Mouse (Mus musculus) forebrain, embryonic 12.5 days (tissue): ENCODE data around the gene Ubtf. TPM values are rescaled to one million over a fixed set of nuclear protein-coding genes. Genes with fewer than 3 reads are reported as not detected.

Experiments used
- ATAC-seq: fragments of 200-750 bp; cut with Nextera tagmentation; 2 replicates; pipeline ENCODE4 v1.8.0; 2017; ENCODE audit warnings: moderate TSS enrichment; ENCODE audit not compliant: low FRiP score
- H3K27ac ChIP-seq: fragments of 300-500 bp; sonication (generic); 2 replicates; pipeline ENCODE4 v1.5.1; 2016; ENCODE audit warnings: mild to moderate bottlenecking
- H3K27me3 ChIP-seq: fragments of 300-500 bp; sonication (generic); 2 replicates; pipeline ENCODE4 v1.6.1; 2016; ENCODE audit warnings: mild to moderate bottlenecking
- H3K36me3 ChIP-seq: fragments of 300-500 bp; sonication (generic); replicated peaks from 2 replicates; pipeline ENCODE4 v1.6.1; 2016; ENCODE audit warnings: mild to moderate bottlenecking
- H3K4me1 ChIP-seq: fragments of 300-500 bp; sonication (generic); 2 replicates; pipeline ENCODE4 v1.6.1; 2016
- H3K4me2 ChIP-seq: fragments of 300-500 bp; sonication (generic); 2 replicates; pipeline ENCODE4 v1.6.1; 2016; ENCODE audit warnings: mild to moderate bottlenecking, moderate library complexity
- H3K4me3 ChIP-seq: fragments of 300-500 bp; sonication (generic); replicated peaks from 2 replicates; pipeline ENCODE4 v1.5.1; 2016; ENCODE audit warnings: mild to moderate bottlenecking
- H3K9ac ChIP-seq: fragments of 300-500 bp; sonication (generic); 2 replicates; pipeline ENCODE4 v1.6.1; 2016; ENCODE audit warnings: mild to moderate bottlenecking
- H3K9me3 ChIP-seq: fragments of 300-500 bp; sonication (generic); 2 replicates; pipeline ENCODE4 v1.6.1; 2016
- WGBS: fragments of 180-500 bp; shearing (Covaris S2); methylation state at CpG from one replicate; pipeline ENCODE4 v1.1.7; 2016; 5-methylcytosine and 5-hydroxymethylcytosine counted together
- polyA plus RNA-seq: library from polyadenylated mRNA; unstranded; fragments of >200 nt; fragmentation: Nextera tagmentation; extraction: Ambion mirVana; gene quantifications from 2 replicates; pipeline ENCODE4 v1.2.1, GENCODE M21; 2016

Ubtf gene
- polyA plus RNA-seq, 1 experiment from 2014 or later, result 111 TPM

DNA sequence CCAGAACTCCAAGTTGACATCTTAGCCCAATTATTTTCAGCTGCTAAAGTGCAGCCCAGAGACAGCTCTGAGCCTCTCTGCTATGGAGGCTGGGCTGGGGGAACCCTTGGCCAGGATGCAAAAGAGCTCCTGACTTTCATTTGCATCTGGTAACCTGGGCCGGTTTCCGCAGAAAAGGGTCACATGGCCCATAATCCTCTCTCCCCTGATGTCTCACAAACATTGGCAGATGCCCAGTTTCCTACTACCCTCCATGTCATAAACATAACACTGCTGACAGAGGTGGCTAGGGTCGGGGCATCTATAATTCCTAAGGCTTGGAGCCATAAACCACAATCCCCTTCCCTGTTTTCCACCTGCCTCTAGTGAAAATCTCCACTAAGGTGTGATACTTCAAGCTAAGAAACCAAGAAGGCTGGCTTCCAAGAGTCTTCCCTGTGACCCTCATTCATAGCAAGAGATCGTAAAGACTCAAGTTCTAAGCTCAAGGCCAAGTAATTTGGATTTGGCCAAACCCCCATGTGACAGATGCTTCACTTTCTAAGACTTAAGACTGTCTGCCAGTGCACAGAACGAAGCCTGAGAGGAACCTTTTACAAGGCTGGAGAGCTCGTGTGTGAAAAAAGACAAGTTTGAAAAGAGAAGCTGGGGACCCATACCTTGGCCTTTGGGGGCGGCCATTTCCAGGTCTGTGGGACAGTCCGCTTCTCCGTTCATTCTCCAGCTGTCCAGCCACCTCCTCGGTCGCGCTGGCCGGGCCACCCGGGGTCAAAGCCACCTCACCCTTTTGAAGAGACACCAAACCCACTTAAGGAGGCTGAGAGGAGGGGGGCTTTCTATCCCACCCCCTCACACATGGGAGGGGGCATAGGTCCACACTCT lies 3.6 kb downstream of the Ubtf start:
- no peak for ATAC-seq
- Histone ChIP-seq H3K36me3 (peaks cover 48% of the 10 kb centered on the region), H3K27ac (peak overlapping the region; percentile 98), H3K4me1 (peaks cover 28% of the 10 kb centered on the region), H3K9me3 (no peaks in the 10 kb centered on the region), H3K9ac (peak overlapping the region; percentile 100), H3K27me3 (no peaks in the 10 kb centered on the region), H3K4me2 (peak overlapping the region; percentile 83), H3K4me3 (peak overlapping the region; percentile 89)
- WGBS, result 12% methylated on average over 14 of the region's 14 CpGs

DNA sequence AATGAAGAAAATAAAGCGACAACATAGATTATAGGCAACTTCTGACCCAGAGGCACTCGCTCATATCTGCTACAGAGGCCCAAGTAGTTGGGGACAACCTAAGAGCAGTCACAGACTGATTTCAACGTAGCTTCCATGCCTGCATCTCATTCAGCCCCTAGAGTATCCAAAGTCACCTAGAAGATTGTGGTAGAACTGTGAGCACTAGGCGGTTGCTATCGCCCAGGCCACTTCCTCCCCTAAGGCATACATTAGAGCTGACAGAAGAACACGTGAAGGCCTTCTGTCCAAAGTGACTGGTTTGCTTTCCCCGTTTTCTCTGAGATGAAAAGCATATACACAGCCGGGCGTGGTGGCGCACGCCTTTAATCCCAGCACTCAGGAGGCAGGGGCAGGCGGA lies 5.2 kb downstream of the Ubtf start:
- H3K4me3 ChIP-seq, result no peak overlapping the region
- no peak overlapping the region for H3K4me2 ChIP-seq
- H3K36me3 ChIP-seq, result peaks cover 64% of the 10 kb centered on the region
- no peaks in the 10 kb centered on the region for H3K27me3 ChIP-seq
- H3K9me3 ChIP-seq, result no peaks in the 10 kb centered on the region
- ATAC-seq, result no peak
- 89% methylated on average over 12 of the region's 12 CpGs for WGBS
- peaks cover 37% of the 10 kb centered on the region for H3K4me1 ChIP-seq
- H3K9ac ChIP-seq, result no peak overlapping the region
- no peak overlapping the region for H3K27ac ChIP-seq

- Histone ChIP-seq H3K27me3 (no peaks in the 10 kb centered on the region), H3K9ac (no peak overlapping the region), H3K4me1 (peaks cover 46% of the 10 kb centered on the region), H3K9me3 (no peaks in the 10 kb centered on the region), H3K4me3 (no peak overlapping the region), H3K4me2 (no peak overlapping the region), H3K36me3 (peaks cover 73% of the 10 kb centered on the region), H3K27ac (no peak overlapping the region)
- 80% methylated on average over 6 of the region's 6 CpGs for WGBS
- ATAC-seq, result no peak
These were observed 7.0 kb downstream of the Ubtf start for GRCm38 (mm10) chr11:102312586-102312985.

GRCm38 (mm10) chr11:102311966-102312365 lies 7.6 kb downstream of the Ubtf start:
- WGBS, result 92% methylated on average over 4 of the region's 4 CpGs
- peaks cover 79% of the 10 kb centered on the region for H3K36me3 ChIP-seq

GRCm38 (mm10) chr11:102310768-102311695 lies 8.5 kb downstream of the Ubtf start:
- WGBS, result 42% methylated on average over 38 of the region's 38 CpGs
- Histone ChIP-seq H3K9ac (no peak overlapping the region), H3K4me1 (peaks cover 42% of the 10 kb centered on the region), H3K36me3 (peaks cover 88% of the 10 kb centered on the region), H3K27ac (no peak overlapping the region), H3K4me2 (no peak overlapping the region), H3K27me3 (no peaks in the 10 kb centered on the region), H3K9me3 (no peaks in the 10 kb centered on the region), H3K4me3 (no peak overlapping the region)
- ATAC-seq, result no peak

More at GRCm38 (mm10) chr11:102311966-102312365, 7.6 kb downstream of the Ubtf start:
- Histone ChIP-seq H3K4me3 (no peak overlapping the region), H3K27me3 (no peaks in the 10 kb centered on the region), H3K9me3 (no peaks in the 10 kb centered on the region), H3K9ac (no peak overlapping the region), H3K4me1 (peaks cover 46% of the 10 kb centered on the region), H3K4me2 (no peak overlapping the region), H3K27ac (0 out of 2 replicates have a peak overlapping the region, but pooled peaks have one; percentile 13)
- ATAC-seq, result no peak

DNA sequence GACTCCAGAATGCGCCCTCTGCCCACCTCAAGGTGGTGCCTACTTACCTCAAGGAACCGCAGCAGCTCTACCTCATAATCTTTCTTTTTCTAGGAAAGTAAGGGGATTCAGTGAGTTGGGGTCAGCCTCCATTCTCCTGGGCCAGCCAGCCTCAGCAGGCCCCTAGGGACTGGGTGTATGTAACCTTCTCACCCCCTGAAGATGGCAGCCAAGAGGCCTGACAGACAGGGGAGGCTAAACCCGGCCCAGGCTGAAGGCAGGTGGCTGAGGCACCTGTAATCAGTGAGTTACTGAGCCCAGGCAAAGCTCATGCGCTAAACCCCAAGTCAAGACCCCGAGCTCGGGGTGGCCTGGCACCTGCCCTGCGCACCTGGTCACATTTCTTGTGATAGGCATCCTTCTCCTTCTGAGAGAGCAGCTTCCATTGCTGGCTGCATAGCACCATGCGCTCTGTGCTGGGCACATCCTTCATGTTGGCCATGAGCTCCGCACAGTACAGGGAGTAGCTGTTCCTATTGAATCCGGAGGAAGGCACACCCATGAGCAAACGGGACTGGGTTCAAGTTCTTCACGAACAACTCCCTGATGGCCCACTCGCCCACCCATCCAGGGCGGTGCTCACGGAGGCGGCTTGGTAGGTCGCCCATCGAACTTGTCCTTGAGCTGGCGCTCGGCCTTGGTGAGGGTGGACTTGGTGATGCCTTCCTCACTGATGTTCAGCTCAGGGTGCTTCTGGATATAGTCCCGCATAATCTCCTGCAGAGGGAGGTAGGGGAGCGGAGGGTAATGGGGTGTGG lies 9.5 kb downstream of the Ubtf start:
- 89% methylated on average over 22 of the region's 22 CpGs for WGBS
- no peak for ATAC-seq
- Histone ChIP-seq H3K36me3 (peaks cover 91% of the 10 kb centered on the region), H3K9me3 (no peaks in the 10 kb centered on the region), H3K4me1 (peaks cover 33% of the 10 kb centered on the region), H3K4me3 (peak overlapping the region; percentile 40), H3K4me2 (peak overlapping the region; percentile 60), H3K9ac (peak overlapping the region; percentile 36), H3K27ac (peak overlapping the region; percentile 50; the same call in 1 of the 2 replicates), H3K27me3 (no peaks in the 10 kb centered on the region)

- peak; percentile 92 for ATAC-seq
- Histone ChIP-seq H3K27ac (peak overlapping the region; percentile 50; the same call in 1 of the 2 replicates), H3K36me3 (peaks cover 81% of the 10 kb centered on the region), H3K9me3 (no peaks in the 10 kb centered on the region), H3K4me2 (peak overlapping the region; percentile 60), H3K9ac (peak overlapping the region; percentile 36), H3K4me3 (peak overlapping the region; percentile 40), H3K27me3 (no peaks in the 10 kb centered on the region), H3K4me1 (peaks cover 33% of the 10 kb centered on the region)
- under 1% methylated on average over 27 of the region's 27 CpGs for WGBS
These were observed 10.6 kb downstream of the Ubtf start for GRCm38 (mm10) chr11:102308979-102309378.

DNA sequence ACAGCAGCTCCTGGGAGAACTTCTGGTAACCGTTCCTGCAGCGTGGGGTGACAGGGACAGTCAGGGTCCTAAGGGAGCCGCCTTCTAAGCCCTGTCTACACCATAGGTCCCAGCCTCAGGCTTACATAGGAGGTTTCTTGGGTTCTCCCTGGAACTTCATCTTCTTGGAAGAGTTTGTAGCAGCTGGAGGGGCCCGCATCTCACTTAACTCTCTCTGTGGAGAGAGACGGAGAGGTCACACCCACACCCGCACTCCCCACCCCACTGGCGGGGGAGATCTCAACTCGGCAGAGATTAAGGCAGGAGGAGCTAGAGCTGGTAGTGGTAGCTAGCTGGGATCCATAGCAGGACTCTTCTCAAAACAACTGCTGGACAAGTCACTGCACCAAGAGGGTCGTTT lies 11.4 kb downstream of the Ubtf start:
- WGBS, result 83% methylated on average over 9 of the region's 9 CpGs
- ATAC-seq, result no peak

DNA sequence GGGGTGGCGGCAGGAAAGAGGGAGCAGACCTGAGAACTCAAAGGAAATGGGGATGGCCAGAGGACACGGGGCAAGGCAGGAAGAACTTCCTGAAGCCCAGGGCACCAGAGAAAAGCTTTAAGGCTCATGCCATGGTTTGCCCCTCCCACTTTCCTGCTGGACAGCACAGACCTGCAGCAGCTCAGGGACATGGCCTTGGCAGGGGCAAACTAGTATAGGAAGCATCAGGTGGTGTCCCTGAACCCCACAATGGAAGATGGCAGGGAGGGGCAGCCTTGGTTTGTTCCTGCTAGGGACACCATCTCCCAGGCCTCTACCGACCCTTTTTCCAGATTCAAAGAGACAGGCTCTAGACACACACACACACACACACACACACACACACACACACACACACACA lies 14.2 kb downstream of the Ubtf start:
- no peak for ATAC-seq
- Histone ChIP-seq H3K27ac (no peak overlapping the region), H3K4me2 (no peak overlapping the region), H3K9me3 (no peaks in the 10 kb centered on the region), H3K9ac (no peak overlapping the region), H3K4me3 (no peak overlapping the region), H3K36me3 (peaks cover 45% of the 10 kb centered on the region), H3K27me3 (no peaks in the 10 kb centered on the region), H3K4me1 (peaks cover 19% of the 10 kb centered on the region)
- WGBS, result 68% methylated on average over 3 of the region's 3 CpGs

More for the DNA sequence above, 11.4 kb downstream of the Ubtf start:
- Histone ChIP-seq H3K4me2 (no peak overlapping the region), H3K9me3 (no peaks in the 10 kb centered on the region), H3K9ac (no peak overlapping the region), H3K36me3 (peaks cover 72% of the 10 kb centered on the region), H3K4me3 (no peak overlapping the region), H3K27ac (no peak overlapping the region), H3K4me1 (peaks cover 33% of the 10 kb centered on the region), H3K27me3 (no peaks in the 10 kb centered on the region)

- Histone ChIP-seq H3K27ac (no peak overlapping the region), H3K4me2 (no peak overlapping the region), H3K4me3 (no peak overlapping the region), H3K4me1 (peaks cover 7% of the 10 kb centered on the region), H3K9me3 (no peaks in the 10 kb centered on the region), H3K36me3 (peaks cover 34% of the 10 kb centered on the region), H3K27me3 (no peaks in the 10 kb centered on the region), H3K9ac (no peak overlapping the region)
- WGBS, result 41% methylated on average over 2 of the region's 2 CpGs
- ATAC-seq, result no peak
These were observed 15.4 kb downstream of the Ubtf start for GRCm38 (mm10) chr11:102304141-102304540.

DNA sequence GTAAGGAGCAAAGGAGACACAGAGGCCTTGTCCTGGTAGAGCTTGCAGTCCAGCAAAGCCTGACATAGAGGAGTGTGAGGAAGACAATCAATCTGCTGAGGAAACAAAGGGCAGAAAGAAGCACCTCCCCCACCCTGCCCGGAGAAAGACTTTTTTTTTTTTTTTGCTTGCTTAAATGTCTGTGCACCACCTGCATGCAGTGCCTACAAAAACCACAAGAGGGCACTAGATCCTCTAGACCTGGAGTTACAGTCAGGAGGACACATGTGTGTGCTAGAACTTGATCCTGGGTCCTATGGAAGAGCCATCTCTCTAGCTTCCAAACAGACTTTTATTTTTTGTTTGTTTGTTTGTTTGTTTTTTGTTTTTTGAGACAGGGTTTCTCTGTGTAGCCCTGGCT lies 19.7 kb downstream of the Ubtf start:
- H3K27ac ChIP-seq, result no peak overlapping the region

More for the DNA sequence above, 19.7 kb downstream of the Ubtf start:
- Histone ChIP-seq H3K9ac (no peak overlapping the region), H3K4me1 (peaks cover 16% of the 10 kb centered on the region), H3K9me3 (no peaks in the 10 kb centered on the region), H3K4me2 (no peak overlapping the region), H3K27me3 (no peaks in the 10 kb centered on the region), H3K4me3 (no peak overlapping the region), H3K36me3 (no peaks in the 10 kb centered on the region)
- WGBS, result 9% methylated on average over 1 of the region's 1 CpGs
- no peak for ATAC-seq
